26 mouse cellular contexts compared by ENCODE assay signal in genomic region chr19:4849800-4850199, GRCm38 (mm10). TPM values are rescaled to one million over a fixed set of nuclear protein-coding genes. Genes with fewer than 3 reads are reported as not detected.
DNase-seq lines count a peak whose midpoint lies in the region; ATAC-seq and TF ChIP-seq lines count a peak whose summit lies in the region.
"Had no signal": no experiment of that assay in that cellular context is flagged by ENCODE, and none has a peak within 500 bp of the region (broad histone marks: within the 10 kb centered on the region; RNA-seq: fewer than 3 reads in every experiment).

No protein-coding gene starts in this region.

- no peaks in the 10 kb centered on the region for H3K9me3 ChIP-seq in E14TG2a.4 (ENCODE audit: low read length)
- H3K9me3 ChIP-seq in forebrain, embryonic 12.5 days, result no peaks in the 10 kb centered on the region
- H3K9me3 ChIP-seq: embryonic facial prominence, embryonic 10.5 days; embryonic facial prominence, embryonic 12.5 days; forebrain, embryonic 10.5 days; forebrain, embryonic 13.5 days; forebrain, embryonic 15.5 days; G1E had no signal

- H3K4me1 ChIP-seq in E14TG2a.4 (replicated peaks; ENCODE audit: low read depth, low read length), result peaks cover 70% of the 10 kb centered on the region
- H3K4me1 ChIP-seq in forebrain, embryonic 12.5 days, result peaks cover 5% of the 10 kb centered on the region; the same call in 1 of the 2 replicates
- H3K4me1 ChIP-seq: embryonic facial prominence, embryonic 12.5 days had no signal

- 60% methylated on average over 4 of the region's 4 CpGs for WGBS in forebrain, embryonic 12.5 days

- peak; percentile 95 for DNase-seq in ES-CJ7 (ENCODE audit: low read depth, low spot score)
- peak; percentile 92 for DNase-seq in R1 (ENCODE audit: low read depth, low spot score)
- no peak for DNase-seq in thymus, postnatal 25 days
- DNase-seq: adrenal gland, adult 8-10 months; adrenal gland, postnatal 14 days; adrenal gland, postnatal 36 days; B cell, adult 2 months; cerebellum, adult 11-12 months; cerebellum, adult 2 months; cerebellum, adult 9-10 months; cerebellum, postnatal 10 days; cerebellum, postnatal 25 days; forebrain, postnatal 0 days had no signal

- H3K36me3 ChIP-seq in E14TG2a.4 (ENCODE audit: insufficient read depth, low read length), result no peaks in the 10 kb centered on the region
- H3K36me3 ChIP-seq in forebrain, embryonic 12.5 days (replicated peaks), result no peaks in the 10 kb centered on the region
- H3K36me3 ChIP-seq: embryonic facial prominence, embryonic 10.5 days; embryonic facial prominence, embryonic 12.5 days; forebrain, embryonic 10.5 days; forebrain, embryonic 15.5 days; G1E had no signal

- H3K4me3 ChIP-seq in E14TG2a.4 (replicated peaks; ENCODE audit: low read length), result 0 out of 2 replicates have a peak overlapping the region, but pooled peaks have one; percentile 1
- H3K4me3 ChIP-seq in forebrain, embryonic 12.5 days (replicated peaks), result no peak overlapping the region
- H3K4me3 ChIP-seq: embryonic facial prominence, embryonic 10.5 days; embryonic facial prominence, embryonic 12.5 days; forebrain, embryonic 10.5 days; forebrain, embryonic 13.5 days; forebrain, embryonic 15.5 days had no signal

- ATAC-seq in erythroid progenitor cell, adult 5-6 weeks (replicated peaks; ENCODE audit: low FRiP score, poor library complexity, severe bottlenecking), result no peak
- no peak for ATAC-seq in forebrain, embryonic 12.5 days (ENCODE audit: low FRiP score)
- ATAC-seq: activated CD4-positive, CD25-positive, alpha-beta regulatory T cell, adult 4 months; CD4-positive, CD25-positive, alpha-beta regulatory T cell, adult 4 months; forebrain, embryonic 13.5 days; forebrain, embryonic 15.5 days; forebrain, postnatal 0 days; Patski had no signal

- no peak overlapping the region for H3K9ac ChIP-seq in forebrain, embryonic 12.5 days
- H3K9ac ChIP-seq: embryonic facial prominence, embryonic 12.5 days; forebrain, embryonic 13.5 days; forebrain, embryonic 15.5 days; forebrain, postnatal 0 days had no signal

- no peak overlapping the region for H3K27ac ChIP-seq in forebrain, embryonic 12.5 days
- H3K27ac ChIP-seq: embryonic facial prominence, embryonic 10.5 days; embryonic facial prominence, embryonic 12.5 days; forebrain, embryonic 10.5 days; forebrain, embryonic 13.5 days; forebrain, embryonic 15.5 days had no signal

- no peak for TF ChIP-seq CTCF in E14TG2a.4 (conservative IDR thresholded peaks at IDR 0.05; ENCODE audit: low read length)

- no peak overlapping the region for H3K4me2 ChIP-seq in forebrain, embryonic 12.5 days
- H3K4me2 ChIP-seq: embryonic facial prominence, embryonic 12.5 days; forebrain, embryonic 13.5 days; forebrain, embryonic 15.5 days had no signal

- H3K27me3 ChIP-seq in E14TG2a.4 (ENCODE audit: insufficient read depth, low read length), result no peaks in the 10 kb centered on the region
- no peaks in the 10 kb centered on the region; the same call in 1 of the 2 replicates for H3K27me3 ChIP-seq in forebrain, embryonic 12.5 days
- H3K27me3 ChIP-seq: embryonic facial prominence, embryonic 12.5 days; forebrain, embryonic 15.5 days had no signal

RNA-seq across cellular contexts. Expression of gene Ctsf, which starts 5.1 kb away (rescaled TPM):
- 22.0 and 71.3 TPM in 2 replicates for total RNA-seq in erythroid progenitor cell, adult 5-6 weeks (2015; ENCODE audit: low replicate concordance)
- 41.3 and 45.0 TPM in 2 replicates for total RNA-seq in erythroid progenitor cell, adult 5-6 weeks (2017; ENCODE audit: low replicate concordance)
- polyA plus RNA-seq in forebrain, embryonic 12.5 days (2016; fragmentation: Nextera tagmentation; extraction: Ambion mirVana), result 30.0 and 30.9 TPM in 2 replicates
- total RNA-seq: CH12.LX had no signal

RNA-seq across cellular contexts. Expression of gene Ccdc87, which starts 10.6 kb away (rescaled TPM):
- not detected in 2 replicates for total RNA-seq in erythroid progenitor cell, adult 5-6 weeks (2015; ENCODE audit: low replicate concordance)
- not detected in 2 replicates for total RNA-seq in erythroid progenitor cell, adult 5-6 weeks (2017; ENCODE audit: low replicate concordance)
- 0.19 TPM in 2 replicates for polyA plus RNA-seq in forebrain, embryonic 12.5 days (2016; fragmentation: Nextera tagmentation; extraction: Ambion mirVana)
- total RNA-seq: CH12.LX had no signal
- polyA plus RNA-seq: activated CD4-positive, CD25-positive, alpha-beta regulatory T cell, adult 4 months; CD4-positive, CD25-positive, alpha-beta regulatory T cell, adult 4 months; forebrain, embryonic 10.5 days; G1E had no signal

RNA-seq across cellular contexts. Expression of gene Ccs, which starts 10.7 kb away (rescaled TPM):
- 30.2 and 74.6 TPM in 2 replicates for total RNA-seq in erythroid progenitor cell, adult 5-6 weeks (2015; ENCODE audit: low replicate concordance)
- 63.1 and 81.9 TPM in 2 replicates for total RNA-seq in erythroid progenitor cell, adult 5-6 weeks (2017; ENCODE audit: low replicate concordance)
- polyA plus RNA-seq in forebrain, embryonic 12.5 days (2016; fragmentation: Nextera tagmentation; extraction: Ambion mirVana), result 34.6 and 37.9 TPM in 2 replicates

RNA-seq across cellular contexts. Expression of gene Actn3, which starts 27.9 kb away (rescaled TPM):
- total RNA-seq in erythroid progenitor cell, adult 5-6 weeks (2015; ENCODE audit: low replicate concordance), result not detected in 2 replicates
- 0.26 and 0.53 TPM in 2 replicates for total RNA-seq in erythroid progenitor cell, adult 5-6 weeks (2017; ENCODE audit: low replicate concordance)
- 1.2 and 1.3 TPM in 2 replicates for polyA plus RNA-seq in forebrain, embryonic 12.5 days (2016; fragmentation: Nextera tagmentation; extraction: Ambion mirVana)
- polyA plus RNA-seq: activated CD4-positive, CD25-positive, alpha-beta regulatory T cell, adult 4 months; CD4-positive, CD25-positive, alpha-beta regulatory T cell, adult 4 months had no signal

RNA-seq across cellular contexts. Expression of gene Zdhhc24, which starts 28.7 kb away (rescaled TPM):
- 19.8 and 34.0 TPM in 2 replicates for total RNA-seq in erythroid progenitor cell, adult 5-6 weeks (2015; ENCODE audit: low replicate concordance)
- 18.0 and 24.9 TPM in 2 replicates for total RNA-seq in erythroid progenitor cell, adult 5-6 weeks (2017; ENCODE audit: low replicate concordance)
- polyA plus RNA-seq in forebrain, embryonic 12.5 days (2016; fragmentation: Nextera tagmentation; extraction: Ambion mirVana), result 17.4 and 17.5 TPM in 2 replicates
